Mouse (Mus musculus): ENCODE results near the gene Eef2kmt. TPM values are rescaled to one million over a fixed set of nuclear protein-coding genes. Genes with fewer than 3 reads are reported as not detected.

Eef2kmt gene
- polyA plus RNA-seq (2014; fragmentation: Nextera tagmentation; extraction: Ambion mirVana), result 25.5 and 32.2 TPM in 2 replicates

- Histone ChIP-seq H3K4me3 (ENCODE audit: low read depth, low read length) (peak within 1 kb of the TSS; percentile 79), H3K36me3 (ENCODE audit: control insufficient read depth, insufficient read depth, low read length) (peaks cover 10% of the 10 kb centered on the region; the same call in 1 of the 2 replicates), H3K9ac (ENCODE audit: low read depth, low read length) (peak within 1 kb of the TSS; percentile 82), H3K9me3 (ENCODE audit: control insufficient read depth, low read length) (no peaks in the 10 kb centered on the region), H3K4me1 (ENCODE audit: control insufficient read depth, insufficient read depth, low read length) (peaks cover 5% of the 10 kb centered on the region; the same call in 1 of the 2 replicates), H3K27ac (replicated peaks; ENCODE audit: low read depth, low read length) (peak within 1 kb of the TSS; percentile 85), H3K4me2 (ENCODE audit: low read depth, low read length) (peak within 1 kb of the TSS; percentile 90), H3K27me3 (replicated peaks; ENCODE audit: control insufficient read depth, insufficient read depth, low read length) (no peaks in the 10 kb centered on the region)
- peak; percentile 96 for ATAC-seq (ENCODE audit: low read depth)
- DNase-seq (ENCODE audit: low spot score), result peak; percentile 99
- WGBS, result 2% methylated on average over 43 of the region's 57 CpGs
These were observed at the start of gene Eef2kmt for GRCm38 (mm10) chr16:5255779-5256496. TSS of gene Eef2kmt (minus strand) at chr16:5255983.

GRCm38 (mm10) chr16:5295238-5295637 is 39.5 kb upstream of the Eef2kmt start:
- H3K4me2 ChIP-seq (ENCODE audit: low read depth, low read length), result no peak overlapping the region
- H3K27me3 ChIP-seq (replicated peaks; ENCODE audit: control insufficient read depth, insufficient read depth, low read length), result no peaks in the 10 kb centered on the region
- H3K9me3 ChIP-seq (ENCODE audit: control insufficient read depth, low read length), result no peaks in the 10 kb centered on the region
- no peak for DNase-seq (ENCODE audit: low spot score)
- no peak for ATAC-seq (ENCODE audit: low read depth)
- no peak overlapping the region for H3K9ac ChIP-seq (ENCODE audit: low read depth, low read length)
- no peak overlapping the region for H3K27ac ChIP-seq (replicated peaks; ENCODE audit: low read depth, low read length)
- no peaks in the 10 kb centered on the region for H3K36me3 ChIP-seq (ENCODE audit: control insufficient read depth, insufficient read depth, low read length)
- no peaks in the 10 kb centered on the region for H3K4me1 ChIP-seq (ENCODE audit: control insufficient read depth, insufficient read depth, low read length)
- WGBS, result 77% methylated on average over 5 of the region's 5 CpGs
- H3K4me3 ChIP-seq (ENCODE audit: low read depth, low read length), result no peak overlapping the region

DNA sequence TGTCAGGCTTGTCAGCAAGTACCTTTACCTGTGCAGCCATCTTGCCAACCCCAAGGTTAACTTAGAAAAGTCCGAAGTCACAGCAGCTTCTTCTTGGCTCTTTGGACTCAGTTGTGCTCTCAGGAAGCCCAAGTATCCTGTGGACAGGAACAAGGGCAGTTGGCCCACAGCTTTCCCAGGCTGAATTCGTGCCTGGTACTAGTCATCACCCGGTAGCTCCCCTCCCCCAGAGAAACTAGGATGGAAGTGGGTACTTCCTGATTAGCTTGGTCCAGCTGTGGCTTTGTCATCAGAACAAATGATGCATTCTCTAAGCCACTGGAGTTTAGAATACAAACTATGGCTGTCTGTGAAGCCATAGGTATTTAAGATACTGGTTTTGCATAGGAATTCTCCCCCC is 29.6 kb upstream of the Eef2kmt start:
- Histone ChIP-seq H3K9me3 (ENCODE audit: control insufficient read depth, low read length) (no peaks in the 10 kb centered on the region), H3K9ac (ENCODE audit: low read depth, low read length) (no peak overlapping the region), H3K27me3 (replicated peaks; ENCODE audit: control insufficient read depth, insufficient read depth, low read length) (no peaks in the 10 kb centered on the region), H3K4me2 (ENCODE audit: low read depth, low read length) (no peak overlapping the region), H3K36me3 (ENCODE audit: control insufficient read depth, insufficient read depth, low read length) (no peaks in the 10 kb centered on the region), H3K4me3 (ENCODE audit: low read depth, low read length) (no peak overlapping the region), H3K4me1 (ENCODE audit: control insufficient read depth, insufficient read depth, low read length) (no peaks in the 10 kb centered on the region), H3K27ac (replicated peaks; ENCODE audit: low read depth, low read length) (no peak overlapping the region)
- 47% methylated on average over 3 of the region's 3 CpGs for WGBS
- ATAC-seq (ENCODE audit: low read depth), result no peak
- DNase-seq (ENCODE audit: low spot score), result no peak

DNA sequence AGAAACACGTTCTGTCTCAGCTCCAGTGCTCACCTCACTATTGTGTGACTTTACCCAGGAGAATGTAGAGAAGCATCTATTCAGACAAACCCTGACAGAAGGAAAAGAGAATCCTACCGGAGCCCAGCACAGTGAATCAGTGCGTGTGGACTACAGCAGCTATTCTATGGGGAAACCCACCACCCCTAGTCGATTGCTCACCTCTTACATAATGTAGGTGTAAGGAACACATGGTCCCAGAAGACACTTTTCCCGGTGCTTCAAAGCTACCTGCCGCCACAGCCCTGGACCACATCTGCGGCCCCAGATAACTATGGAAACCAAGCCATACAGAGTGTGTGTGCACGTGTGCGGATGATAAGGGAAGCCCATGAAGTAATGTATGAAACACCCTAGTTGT is 26.9 kb upstream of the Eef2kmt start:
- no peaks in the 10 kb centered on the region for H3K27me3 ChIP-seq (replicated peaks; ENCODE audit: control insufficient read depth, insufficient read depth, low read length)
- no peak for DNase-seq (ENCODE audit: low spot score)
- no peak for ATAC-seq (ENCODE audit: low read depth)
- no peak overlapping the region for H3K4me2 ChIP-seq (ENCODE audit: low read depth, low read length)
- WGBS, result 91% methylated on average over 9 of the region's 9 CpGs
- H3K9ac ChIP-seq (ENCODE audit: low read depth, low read length), result no peak overlapping the region
- H3K4me3 ChIP-seq (ENCODE audit: low read depth, low read length), result no peak overlapping the region
- H3K27ac ChIP-seq (replicated peaks; ENCODE audit: low read depth, low read length), result no peak overlapping the region
- no peaks in the 10 kb centered on the region for H3K9me3 ChIP-seq (ENCODE audit: control insufficient read depth, low read length)
- no peaks in the 10 kb centered on the region for H3K36me3 ChIP-seq (ENCODE audit: control insufficient read depth, insufficient read depth, low read length)
- no peaks in the 10 kb centered on the region for H3K4me1 ChIP-seq (ENCODE audit: control insufficient read depth, insufficient read depth, low read length)

DNA sequence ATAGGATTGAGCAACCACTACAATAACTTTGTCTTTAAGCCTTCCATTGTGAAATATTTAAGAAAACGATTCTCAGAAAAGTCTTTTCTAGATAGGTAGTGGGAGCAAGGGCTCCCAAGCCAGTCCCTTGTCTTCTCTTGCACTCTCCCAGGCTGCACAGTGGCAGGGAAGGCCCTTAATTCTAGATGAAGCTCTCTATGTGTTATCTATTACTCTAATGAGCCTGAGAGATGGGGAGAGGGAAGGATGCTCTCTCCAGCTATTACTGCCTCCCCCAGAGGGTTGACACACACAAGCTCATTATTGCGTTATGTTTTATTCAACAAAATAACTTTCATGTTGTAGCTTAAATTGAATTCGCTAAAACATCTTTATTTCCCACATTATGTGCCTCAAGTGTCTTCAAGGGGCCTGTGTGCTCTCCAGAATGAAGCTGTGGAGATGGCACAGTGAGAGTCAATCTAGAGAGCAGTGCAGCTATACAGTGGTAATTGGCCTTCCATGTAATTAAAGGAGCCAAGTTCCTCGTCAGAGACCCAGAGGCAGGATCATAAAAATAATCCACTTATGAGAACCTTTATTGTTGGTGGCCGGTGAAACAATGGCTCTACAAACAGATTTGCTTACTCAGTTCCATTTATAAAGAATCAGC is 23.9 kb upstream of the Eef2kmt start:
- Histone ChIP-seq H3K27me3 (replicated peaks; ENCODE audit: control insufficient read depth, insufficient read depth, low read length) (no peaks in the 10 kb centered on the region), H3K27ac (replicated peaks; ENCODE audit: low read depth, low read length) (no peak overlapping the region), H3K4me2 (ENCODE audit: low read depth, low read length) (no peak overlapping the region), H3K9me3 (ENCODE audit: control insufficient read depth, low read length) (no peaks in the 10 kb centered on the region), H3K4me3 (ENCODE audit: low read depth, low read length) (no peak overlapping the region), H3K4me1 (ENCODE audit: control insufficient read depth, insufficient read depth, low read length) (no peaks in the 10 kb centered on the region), H3K36me3 (ENCODE audit: control insufficient read depth, insufficient read depth, low read length) (no peaks in the 10 kb centered on the region), H3K9ac (ENCODE audit: low read depth, low read length) (no peak overlapping the region)
- 73% methylated on average over 5 of the region's 5 CpGs for WGBS
- ATAC-seq (ENCODE audit: low read depth), result peak; percentile 65; the same call in 1 of the 2 replicates
- DNase-seq (ENCODE audit: low spot score), result no peak

GRCm38 (mm10) chr16:5272371-5272770 is 16.6 kb upstream of the Eef2kmt start:
- ATAC-seq (ENCODE audit: low read depth) (no peak), DNase-seq (ENCODE audit: low spot score) (no peak)
- Histone ChIP-seq H3K27ac (replicated peaks; ENCODE audit: low read depth, low read length) (no peak overlapping the region), H3K9me3 (ENCODE audit: control insufficient read depth, low read length) (no peaks in the 10 kb centered on the region), H3K9ac (ENCODE audit: low read depth, low read length) (no peak overlapping the region), H3K4me2 (ENCODE audit: low read depth, low read length) (no peak overlapping the region), H3K4me3 (ENCODE audit: low read depth, low read length) (no peak overlapping the region), H3K27me3 (replicated peaks; ENCODE audit: control insufficient read depth, insufficient read depth, low read length) (no peaks in the 10 kb centered on the region), H3K36me3 (ENCODE audit: control insufficient read depth, insufficient read depth, low read length) (no peaks in the 10 kb centered on the region), H3K4me1 (ENCODE audit: control insufficient read depth, insufficient read depth, low read length) (no peaks in the 10 kb centered on the region)
- 82% methylated on average over 3 of the region's 3 CpGs for WGBS

GRCm38 (mm10) chr16:5271411-5272035 is 15.7 kb upstream of the Eef2kmt start:
- no peaks in the 10 kb centered on the region for H3K4me1 ChIP-seq (ENCODE audit: control insufficient read depth, insufficient read depth, low read length)
- 92% methylated on average over 4 of the region's 4 CpGs for WGBS
- ATAC-seq (ENCODE audit: low read depth), result peak; percentile 6; the same call in 1 of the 2 replicates
- H3K36me3 ChIP-seq (ENCODE audit: control insufficient read depth, insufficient read depth, low read length), result no peaks in the 10 kb centered on the region
- DNase-seq (ENCODE audit: low spot score), result no peak
- no peaks in the 10 kb centered on the region for H3K27me3 ChIP-seq (replicated peaks; ENCODE audit: control insufficient read depth, insufficient read depth, low read length)
- no peak overlapping the region for H3K9ac ChIP-seq (ENCODE audit: low read depth, low read length)
- H3K4me3 ChIP-seq (ENCODE audit: low read depth, low read length), result no peak overlapping the region
- no peak overlapping the region for H3K27ac ChIP-seq (replicated peaks; ENCODE audit: low read depth, low read length)
- H3K9me3 ChIP-seq (ENCODE audit: control insufficient read depth, low read length), result peaks cover 2% of the 10 kb centered on the region; the same call in 1 of the 2 replicates
- no peak overlapping the region for H3K4me2 ChIP-seq (ENCODE audit: low read depth, low read length)

DNA sequence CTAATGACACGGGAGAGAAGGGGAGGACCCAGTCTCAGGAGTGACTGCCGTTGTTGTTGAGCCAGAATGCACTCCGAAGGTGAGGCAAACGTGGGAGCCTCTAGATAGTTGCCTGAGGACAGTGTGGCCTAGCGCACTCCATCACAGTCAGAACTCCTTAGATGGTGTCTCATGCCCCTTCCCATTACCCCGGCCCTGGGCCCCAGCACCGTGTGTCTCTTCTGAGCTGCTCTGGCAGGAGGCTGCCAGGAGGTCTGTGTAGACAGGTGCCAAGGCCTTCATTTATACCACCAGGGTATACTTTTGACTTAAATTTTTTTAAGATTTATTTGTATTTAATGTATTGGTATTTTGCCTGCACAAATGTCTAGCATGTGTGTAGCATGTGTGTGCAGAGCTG is 8.1 kb upstream of the Eef2kmt start:
- H3K4me3 ChIP-seq (ENCODE audit: low read depth, low read length), result no peak overlapping the region
- whole genome bisulfite sequencing, result 74% methylated on average over 7 of the region's 7 CpGs
- H3K9ac ChIP-seq (ENCODE audit: low read depth, low read length), result no peak overlapping the region
- no peak for ATAC-seq (ENCODE audit: low read depth)
- H3K9me3 ChIP-seq (ENCODE audit: control insufficient read depth, low read length), result peaks cover 18% of the 10 kb centered on the region; the same call in 1 of the 2 replicates
- H3K4me1 ChIP-seq (ENCODE audit: control insufficient read depth, insufficient read depth, low read length), result peaks cover 6% of the 10 kb centered on the region; the same call in 1 of the 2 replicates
- H3K36me3 ChIP-seq (ENCODE audit: control insufficient read depth, insufficient read depth, low read length), result no peaks in the 10 kb centered on the region
- no peaks in the 10 kb centered on the region for H3K27me3 ChIP-seq (replicated peaks; ENCODE audit: control insufficient read depth, insufficient read depth, low read length)
- DNase-seq (ENCODE audit: low spot score), result no peak
- H3K4me2 ChIP-seq (ENCODE audit: low read depth, low read length), result no peak overlapping the region
- H3K27ac ChIP-seq (replicated peaks; ENCODE audit: low read depth, low read length), result no peak overlapping the region

All from embryonic facial prominence, embryonic 14.5 days (tissue).